ENCODE assay signal across 8 mouse cellular contexts in genomic region chr13:55362453-55363060, GRCm38 (mm10). TPM values are rescaled to one million over a fixed set of nuclear protein-coding genes. Genes with fewer than 3 reads are reported as not detected.
DNase-seq lines count a peak whose midpoint lies in the region; ATAC-seq and TF ChIP-seq lines count a peak whose summit lies in the region.

Gene Lman2, minus strand, starts transcription at chr13:55362783.

- peak within 1 kb of the TSS; percentile 91 for H3K9ac ChIP-seq in embryonic facial prominence, embryonic 15.5 days
- peak within 1 kb of the TSS; percentile 86 for H3K9ac ChIP-seq in limb, embryonic 14.5 days (ENCODE audit: low read depth, low read length, severe bottlenecking)
- peak within 1 kb of the TSS; percentile 90 for H3K9ac ChIP-seq in midbrain, postnatal 0 days (replicated peaks; ENCODE audit: low read length, poor library complexity, severe bottlenecking)

- whole genome bisulfite sequencing in bone marrow, adult 2 months: under 1% methylated on average over 35 of the region's 35 CpGs
- WGBS in embryonic facial prominence, embryonic 15.5 days: under 1% methylated on average over 35 of the region's 35 CpGs
- WGBS in limb, embryonic 14.5 days: under 1% methylated on average over 35 of the region's 35 CpGs
- under 1% methylated on average over 35 of the region's 35 CpGs for WGBS in midbrain, postnatal 0 days

- peaks cover 5% of the 10 kb centered on the region; the same call in 1 of the 2 replicates for H3K4me1 ChIP-seq in bone marrow, adult 2 months (ENCODE audit: control insufficient read depth, insufficient read depth, low read length)
- H3K4me1 ChIP-seq in embryonic facial prominence, embryonic 15.5 days: peaks cover 18% of the 10 kb centered on the region
- peaks cover 11% of the 10 kb centered on the region for H3K4me1 ChIP-seq in limb, embryonic 14.5 days (ENCODE audit: control insufficient read depth, insufficient read depth, low read length)
- H3K4me1 ChIP-seq in midbrain, postnatal 0 days (ENCODE audit: insufficient read depth, low read length): peaks cover 12% of the 10 kb centered on the region

- H3K36me3 ChIP-seq in embryonic facial prominence, embryonic 15.5 days: peaks cover 31% of the 10 kb centered on the region
- H3K36me3 ChIP-seq in limb, embryonic 14.5 days (ENCODE audit: control insufficient read depth, insufficient read depth, low read length): peaks cover 33% of the 10 kb centered on the region
- peaks cover 6% of the 10 kb centered on the region; the same call in 1 of the 2 replicates for H3K36me3 ChIP-seq in midbrain, postnatal 0 days (ENCODE audit: insufficient read depth, low read length)

- 0 out of 2 replicates have a peak, but pooled peaks cover 7% of the 10 kb centered on the region for H3K27me3 ChIP-seq in embryonic facial prominence, embryonic 15.5 days
- no peaks in the 10 kb centered on the region for H3K27me3 ChIP-seq in limb, embryonic 14.5 days (ENCODE audit: control insufficient read depth, insufficient read depth, low read length)
- no peaks in the 10 kb centered on the region for H3K27me3 ChIP-seq in midbrain, postnatal 0 days (ENCODE audit: insufficient read depth, low read length)

- DNase-seq in 416B (ENCODE audit: low read depth): peak; percentile 99
- DNase-seq in heart, adult 8-10 months (ENCODE audit: low spot score): peak; percentile 98
- DNase-seq in kidney, adult 9 months: peak; percentile 99
- DNase-seq in limb, embryonic 14.5 days (ENCODE audit: low spot score): peak; percentile 99
- DNase-seq in midbrain, postnatal 0 days (ENCODE audit: low spot score): peak; percentile 100
- peak; percentile 83 to 92 for DNase-seq in spleen, postnatal 14 days (ENCODE audit: low spot score in 2 of 2)

- peak within 1 kb of the TSS; percentile 96 for H3K27ac ChIP-seq in bone marrow, adult 2 months (ENCODE audit: control insufficient read depth, insufficient read depth, low read depth, low read length, poor library complexity)
- H3K27ac ChIP-seq in embryonic facial prominence, embryonic 15.5 days (replicated peaks): peak within 1 kb of the TSS; percentile 97
- peak within 1 kb of the TSS; percentile 81 for H3K27ac ChIP-seq in limb, embryonic 14.5 days (replicated peaks; ENCODE audit: low read depth, low read length)
- peak within 1 kb of the TSS; percentile 90 for H3K27ac ChIP-seq in midbrain, postnatal 0 days (ENCODE audit: low read depth, low read length)

- peak within 1 kb of the TSS; percentile 97 for H3K4me3 ChIP-seq in bone marrow, adult 2 months (replicated peaks; ENCODE audit: control insufficient read depth, low read depth, low read length)
- peak within 1 kb of the TSS; percentile 99 for H3K4me3 ChIP-seq in embryonic facial prominence, embryonic 15.5 days (replicated peaks)
- H3K4me3 ChIP-seq in limb, embryonic 14.5 days (replicated peaks; ENCODE audit: low read length): peak within 1 kb of the TSS; percentile 94
- H3K4me3 ChIP-seq in midbrain, postnatal 0 days (ENCODE audit: low read depth, low read length): peak within 1 kb of the TSS; percentile 84

- no peaks in the 10 kb centered on the region for H3K9me3 ChIP-seq in embryonic facial prominence, embryonic 15.5 days (replicated peaks)
- H3K9me3 ChIP-seq in limb, embryonic 14.5 days (ENCODE audit: control insufficient read depth, low read length): no peaks in the 10 kb centered on the region
- H3K9me3 ChIP-seq in midbrain, postnatal 0 days (ENCODE audit: low read length): no peaks in the 10 kb centered on the region

- TF ChIP-seq POLR2A in bone marrow, adult 2 months (IDR thresholded peaks at IDR 0.05; ENCODE audit: borderline replicate concordance, control insufficient read depth, low read depth, low read length): peak; percentile 47; the same call in 1 of the 2 replicates
- TF ChIP-seq POLR2A in limb, embryonic 14.5 days (IDR thresholded peaks at IDR 0.05; ENCODE audit: borderline replicate concordance, extremely low read depth, insufficient read depth, insufficient read length): 0 out of 2 replicates have a peak, but pooled peaks have one; percentile 31

- H3K4me2 ChIP-seq in embryonic facial prominence, embryonic 15.5 days (replicated peaks): peak within 1 kb of the TSS; percentile 67
- H3K4me2 ChIP-seq in limb, embryonic 14.5 days (replicated peaks; ENCODE audit: low read depth, low read length, severe bottlenecking): peak within 1 kb of the TSS; percentile 66
- H3K4me2 ChIP-seq in midbrain, postnatal 0 days (ENCODE audit: low read depth, low read length, poor library complexity, severe bottlenecking): peak within 1 kb of the TSS; percentile 87

- peak; percentile 15; the same call in 1 of the 2 replicates for TF ChIP-seq CTCF in bone marrow, adult 2 months (IDR thresholded peaks at IDR 0.05; ENCODE audit: control insufficient read depth, insufficient read depth, low read length)
- TF ChIP-seq CTCF in midbrain, postnatal 0 days (IDR thresholded peaks at IDR 0.05): no peak

- peak; percentile 98 for ATAC-seq in embryonic facial prominence, embryonic 15.5 days (ENCODE audit: insufficient number of reproducible peaks, low FRiP score, low TSS enrichment, low read depth)
- peak; percentile 98 for ATAC-seq in limb, embryonic 14.5 days (ENCODE audit: low FRiP score, low read depth)
- ATAC-seq in midbrain, postnatal 0 days (ENCODE audit: low FRiP score): peak; percentile 99

RNA-seq across cellular contexts. Expression of gene Lman2, which starts in this region (rescaled TPM):
- polyA plus RNA-seq in bone marrow, adult 2 months (2011; ENCODE audit: insufficient read depth, insufficient read length, low replicate concordance, missing spikeins): 31.3 and 50.1 TPM in 2 replicates
- 100.0 and 110 TPM in 2 replicates for polyA plus RNA-seq in embryonic facial prominence, embryonic 15.5 days (2015; fragmentation: Nextera tagmentation; extraction: Ambion mirVana)
- 10 to 100 TPM; 50.1 to 52.8 (median 51.7) TPM for total RNA-seq in heart, adult 8-10 months (2022)
- 84.4 and 101 TPM in 2 replicates for polyA plus RNA-seq in limb, embryonic 14.5 days (2012; rRNA removed)
- polyA plus RNA-seq in limb, embryonic 14.5 days (2014; fragmentation: Nextera tagmentation; extraction: Ambion mirVana): 92.9 and 101 TPM in 2 replicates
- total RNA-seq in midbrain, postnatal 0 days (2014; rRNA removed): 55.7 and 55.9 TPM in 2 replicates
- 32.8 and 35.0 TPM in 2 replicates for polyA plus RNA-seq in midbrain, postnatal 0 days (2015; fragmentation: Nextera tagmentation; extraction: Ambion mirVana)

Comparison
In these comparisons a context has a peak if more than half of its experiments do, and no peak if none do; other contexts are left out.
1. Peak in every context shown above with its lines: DNase-seq, ATAC-seq, H3K4me3 ChIP-seq and H3K27ac ChIP-seq.